Mouse (Mus musculus): ENCODE results near the gene Plxdc2.
A peak's percentile ranks its signal among the peaks of the same experiment; 100 is the strongest.

Gene Plxdc2

GRCm38 (mm10) chr2:16414340-16414976 is 58.4 kb downstream of the Plxdc2 start:
- DNase-seq (ENCODE audit: low spot score in 2 of 2), result no peak

GRCm38 (mm10) chr2:16439030-16439429 is 82.9 kb downstream of the Plxdc2 start:
- no peak for DNase-seq (ENCODE audit: low spot score in 2 of 2)

- DNase-seq (ENCODE audit: low spot score in 2 of 2), result no peak
Observed at GRCm38 (mm10) chr2:16442643-16443042, 86.5 kb downstream of the Plxdc2 start.

- no peak for DNase-seq (ENCODE audit: low spot score in 2 of 2)
Observed at GRCm38 (mm10) chr2:16447936-16448335, 91.8 kb downstream of the Plxdc2 start.

- no peak for DNase-seq (ENCODE audit: low spot score in 2 of 2)
Observed at GRCm38 (mm10) chr2:16450838-16451665, 94.9 kb downstream of the Plxdc2 start.

GRCm38 (mm10) chr2:16451666-16452009 is 95.5 kb downstream of the Plxdc2 start:
- no peak for DNase-seq (ENCODE audit: low spot score in 2 of 2)

- DNase-seq (ENCODE audit: low spot score in 2 of 2), result no peak
Observed at GRCm38 (mm10) chr2:16452080-16452479, 96.0 kb downstream of the Plxdc2 start.

GRCm38 (mm10) chr2:16456264-16456780 is 100.2 kb downstream of the Plxdc2 start:
- no peak for DNase-seq (ENCODE audit: low spot score in 2 of 2)

- peak in 1 of 2 experiments; percentile 32 for DNase-seq (ENCODE audit: low spot score in 2 of 2)
Observed at GRCm38 (mm10) chr2:16459490-16459889, 103.4 kb downstream of the Plxdc2 start.

GRCm38 (mm10) chr2:16470099-16470498 is 114.0 kb downstream of the Plxdc2 start:
- DNase-seq (ENCODE audit: low spot score in 2 of 2), result no peak

- DNase-seq (ENCODE audit: low spot score in 2 of 2), result peak in 1 of 2 experiments; percentile 9
Observed at GRCm38 (mm10) chr2:16483943-16484342, 127.8 kb downstream of the Plxdc2 start.

GRCm38 (mm10) chr2:16485970-16486369 is 129.9 kb downstream of the Plxdc2 start:
- no peak for DNase-seq (ENCODE audit: low spot score in 2 of 2)

- no peak for DNase-seq (ENCODE audit: low spot score in 2 of 2)
Observed at GRCm38 (mm10) chr2:16491242-16491641, 135.1 kb downstream of the Plxdc2 start.

GRCm38 (mm10) chr2:16502843-16503242 is 146.7 kb downstream of the Plxdc2 start:
- DNase-seq (ENCODE audit: low spot score in 2 of 2), result no peak

- DNase-seq (ENCODE audit: low spot score in 2 of 2), result no peak
Observed at GRCm38 (mm10) chr2:16507540-16508230, 151.6 kb downstream of the Plxdc2 start.

- DNase-seq (ENCODE audit: low spot score in 2 of 2), result peak in 1 of 2 experiments; percentile 4
Observed at GRCm38 (mm10) chr2:16518148-16518547, 162.0 kb downstream of the Plxdc2 start.

GRCm38 (mm10) chr2:16523427-16523826 is 167.3 kb downstream of the Plxdc2 start:
- DNase-seq (ENCODE audit: low spot score in 2 of 2), result no peak

GRCm38 (mm10) chr2:16532244-16532643 is 176.1 kb downstream of the Plxdc2 start:
- DNase-seq (ENCODE audit: low spot score in 2 of 2), result no peak

- no peak for DNase-seq (ENCODE audit: low spot score in 2 of 2)
Observed at GRCm38 (mm10) chr2:16534566-16534965, 178.5 kb downstream of the Plxdc2 start.

- DNase-seq (ENCODE audit: low spot score in 2 of 2), result no peak
Observed at GRCm38 (mm10) chr2:16541226-16541625, 185.1 kb downstream of the Plxdc2 start.

GRCm38 (mm10) chr2:16545207-16545606 is 189.1 kb downstream of the Plxdc2 start:
- DNase-seq (ENCODE audit: low spot score in 2 of 2), result no peak

- DNase-seq (ENCODE audit: low spot score in 2 of 2), result no peak
Observed at GRCm38 (mm10) chr2:16559287-16559686, 203.2 kb downstream of the Plxdc2 start.
